Mouse (Mus musculus): ENCODE data around the gene Trmt44.

DNA sequence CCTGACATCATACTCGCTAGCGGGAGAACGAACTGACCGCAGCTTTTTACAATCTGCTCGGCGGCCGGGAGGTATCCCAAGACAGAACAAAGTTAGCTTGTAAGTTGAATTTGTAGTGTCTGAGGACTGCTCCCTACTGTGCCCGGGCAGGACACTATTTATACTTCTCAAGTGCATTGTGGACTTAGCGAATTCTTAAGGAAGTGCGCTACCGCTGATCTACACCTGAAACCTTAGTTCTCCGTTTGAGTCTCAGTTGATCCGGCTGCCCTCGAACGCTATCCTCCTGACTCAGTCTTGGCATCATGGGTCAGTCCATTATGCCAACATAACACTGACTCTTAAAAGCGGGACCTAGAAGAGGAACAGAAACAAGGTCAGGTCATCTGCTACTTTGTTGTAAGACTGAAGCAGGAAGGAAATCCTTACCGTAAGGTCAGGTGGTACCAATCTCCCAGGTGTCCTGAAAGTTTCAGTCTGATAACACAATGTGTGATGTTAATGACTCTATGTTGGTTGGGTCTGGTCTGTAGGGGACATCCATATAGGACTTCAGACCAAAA, 8.4 kb upstream of the Trmt44 start:
- TF ChIP-seq POLR2A (IDR thresholded peaks at IDR 0.05; ENCODE audit: control insufficient read depth, low read depth, low read length) (no peak), CTCF (IDR thresholded peaks at IDR 0.05; ENCODE audit: control insufficient read depth, insufficient read depth, insufficient replicate concordance, low read depth, low read length) (no peak)
